Mouse (Mus musculus) stomach, embryonic 14.5 days (tissue): ENCODE results near the gene Slc9a4. TPM values are rescaled to one million over a fixed set of nuclear protein-coding genes. Genes with fewer than 3 reads are reported as not detected.

ENCODE experiments used
- polyA plus RNA-seq: library from polyadenylated mRNA; unstranded; fragments of >200 nt; fragmentation: Nextera tagmentation; extraction: Ambion mirVana; gene quantifications from 2 replicates; pipeline ENCODE4 v1.2.1, GENCODE M21; 2014

The Slc9a4 gene
- polyA plus RNA-seq, 1 experiment from 2014 or later = 2.3 TPM

Other genes starting within 250 kb of the Slc9a4 start
- gene Il1rl1, start 150.5 kb upstream of the Slc9a4 start, polyA plus RNA-seq = 0.27 and 0.35 TPM in 2 replicates
- gene Il18r1, start 114.5 kb upstream of the Slc9a4 start, polyA plus RNA-seq = 0.53 and 0.93 TPM in 2 replicates
- gene Il18rap, start 64.7 kb upstream of the Slc9a4 start, polyA plus RNA-seq = 0.18 and 0.43 TPM in 2 replicates
- 0.93 and 1.2 TPM in 2 replicates for gene Slc9a2, start 100.5 kb downstream of the Slc9a4 start, polyA plus RNA-seq
- 4.4 and 4.6 TPM in 2 replicates for gene Mfsd9, start 210.6 kb downstream of the Slc9a4 start, polyA plus RNA-seq
- 0.11 TPM in 1 of 2 replicates, not detected in the other for gene Tmem182, start 225.5 kb downstream of the Slc9a4 start, polyA plus RNA-seq